Mouse (Mus musculus): ENCODE results near the gene Fam83c. TPM values are rescaled to one million over a fixed set of nuclear protein-coding genes. Genes with fewer than 3 reads are reported as not detected.

Gene Fam83c
- polyA plus RNA-seq (2012; rRNA removed): 0.03 TPM in 1 of 2 replicates, not detected in the other

GRCm38 (mm10) chr2:155834732-155835131 lies at the start of gene Fam83c:
Fam83c (minus strand) TSS chr2:155834854.

GRCm38 (mm10) chr2:155826630-155827424 lies 7.8 kb downstream of the Fam83c start, which contains the start of gene Eif6:
Eif6 (minus strand) TSS chr2:155826925.

GRCm38 (mm10) chr2:155819392-155819448 lies 15.4 kb downstream of the Fam83c start, which contains the start of gene BC029722:
BC029722 (minus strand) TSS chr2:155819426.

Other genes with a start within 250 kb of the Fam83c start
- 22.9 and 32.6 TPM in 2 replicates for gene Gss, start 242.0 kb downstream of the Fam83c start, polyA plus RNA-seq (2012; rRNA removed)
- 0.53 and 0.97 TPM in 2 replicates for gene Myh7b, start 223.6 kb downstream of the Fam83c start, polyA plus RNA-seq (2012; rRNA removed)
- gene Trpc4ap, start 142.5 kb downstream of the Fam83c start, polyA plus RNA-seq (2012; rRNA removed): 212 and 229 TPM in 2 replicates
- 79.8 and 160 TPM in 2 replicates for gene Edem2, start 105.4 kb downstream of the Fam83c start, polyA plus RNA-seq (2012; rRNA removed)
- not detected in 2 replicates for gene Gm17581, start 99.0 kb downstream of the Fam83c start, polyA plus RNA-seq (2012; rRNA removed)
- gene Procr, start 83.7 kb downstream of the Fam83c start, polyA plus RNA-seq (2012; rRNA removed): 11.7 and 14.6 TPM in 2 replicates
- gene Mmp24, start 59.5 kb downstream of the Fam83c start, polyA plus RNA-seq (2012; rRNA removed): 0.24 and 0.25 TPM in 2 replicates
- 73.4 and 100 TPM in 2 replicates for gene BC029722, start 15.4 kb downstream of the Fam83c start, polyA plus RNA-seq (2012; rRNA removed)
- 144 and 153 TPM in 2 replicates for gene Eif6, start 7.9 kb downstream of the Fam83c start, polyA plus RNA-seq (2012; rRNA removed)
- gene Uqcc1, start 95.5 kb upstream of the Fam83c start, polyA plus RNA-seq (2012; rRNA removed): 16.7 and 23.2 TPM in 2 replicates
- not detected in 2 replicates for gene Gm15557, start 105.9 kb upstream of the Fam83c start, polyA plus RNA-seq (2012; rRNA removed)
- 0.85 and 0.87 TPM in 2 replicates for gene Gdf5, start 110.5 kb upstream of the Fam83c start, polyA plus RNA-seq (2012; rRNA removed)
- gene Cep250, start 121.6 kb upstream of the Fam83c start, polyA plus RNA-seq (2012; rRNA removed): 12.7 and 14.5 TPM in 2 replicates
- 1.3 and 1.9 TPM in 2 replicates for gene 6430550D23Rik, start 173.1 kb upstream of the Fam83c start, polyA plus RNA-seq (2012; rRNA removed)
- gene Ergic3, start 173.2 kb upstream of the Fam83c start, polyA plus RNA-seq (2012; rRNA removed): 340 and 531 TPM in 2 replicates
- 0.69 and 2.6 TPM in 2 replicates for gene Fer1l4, start 218.1 kb upstream of the Fam83c start, polyA plus RNA-seq (2012; rRNA removed)
- gene Spag4, start 230.3 kb upstream of the Fam83c start, polyA plus RNA-seq (2012; rRNA removed): 3.5 and 4.3 TPM in 2 replicates

All from ovary, adult 2 months (tissue).